Mouse (Mus musculus): ENCODE data around the gene Rnf13. TPM values are rescaled to one million over a fixed set of nuclear protein-coding genes. Genes with fewer than 3 reads are reported as not detected.

Gene Rnf13
- 90.5 and 95.1 TPM in 2 replicates for polyA plus RNA-seq (2014; fragmentation: Nextera tagmentation; extraction: Ambion mirVana)

DNA sequence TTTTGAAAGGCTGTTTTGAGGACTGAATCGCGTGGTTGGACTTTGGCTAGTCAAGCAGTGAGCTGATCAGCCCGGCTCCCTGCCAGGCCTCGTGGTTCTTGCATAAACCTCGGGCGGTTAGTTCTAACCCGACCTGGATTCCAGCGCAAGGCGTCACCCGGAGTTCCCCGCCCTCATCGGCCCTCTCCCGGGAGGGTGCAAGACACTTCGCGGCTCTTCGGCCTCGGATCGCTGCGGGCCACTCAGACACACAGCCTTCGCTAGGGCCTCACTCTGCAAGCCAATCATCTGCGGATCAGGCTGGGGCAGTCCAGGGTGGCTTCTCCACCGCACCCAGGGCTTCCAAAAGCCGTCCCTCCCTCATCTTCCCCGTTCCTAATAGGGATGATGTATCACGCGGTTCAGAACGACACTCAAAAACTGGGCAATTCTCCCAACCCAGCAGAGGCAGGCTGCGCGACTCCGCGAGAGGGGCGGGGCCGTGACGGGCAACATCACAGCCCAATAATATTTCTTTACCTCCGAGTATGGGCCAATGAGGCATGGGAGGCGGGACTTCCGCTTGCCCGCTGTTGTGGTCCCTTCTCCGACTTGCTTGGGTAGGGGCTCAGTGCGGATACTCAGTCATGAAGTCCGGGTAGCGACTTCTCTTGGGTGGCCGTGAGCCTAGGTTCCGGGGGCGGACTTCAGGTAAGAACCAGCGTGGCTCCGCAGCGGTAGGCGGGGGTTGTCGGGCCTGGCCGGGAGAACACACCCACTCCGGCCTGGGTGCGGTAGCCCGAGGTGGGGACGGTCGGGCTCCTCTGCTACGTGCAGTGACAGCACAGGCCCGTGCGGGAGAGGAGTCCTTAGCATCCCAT lies at the start of gene Rnf13:
Gene Rnf13, plus strand, starts transcription at position 552 of the 860 bp plus-strand sequence.
- H3K4me3 ChIP-seq (ENCODE audit: low read depth, low read length): peak within 1 kb of the TSS; percentile 74
- no peaks in the 10 kb centered on the region for H3K27me3 ChIP-seq (replicated peaks; ENCODE audit: control insufficient read depth, insufficient read depth, low read length)
- ATAC-seq (ENCODE audit: low read depth) (peak; percentile 99), DNase-seq (ENCODE audit: low spot score) (peak; percentile 98)
- peaks cover 8% of the 10 kb centered on the region for H3K4me1 ChIP-seq (ENCODE audit: control insufficient read depth, insufficient read depth, low read length)
- peak within 1 kb of the TSS; percentile 95 for H3K27ac ChIP-seq (replicated peaks; ENCODE audit: low read depth, low read length)
- H3K9me3 ChIP-seq (ENCODE audit: control insufficient read depth, low read length): no peaks in the 10 kb centered on the region
- H3K4me2 ChIP-seq (ENCODE audit: low read depth, low read length): peak within 1 kb of the TSS; percentile 62
- no peaks in the 10 kb centered on the region for H3K36me3 ChIP-seq (ENCODE audit: control insufficient read depth, insufficient read depth, low read length)
- H3K9ac ChIP-seq (ENCODE audit: low read depth, low read length): peak within 1 kb of the TSS; percentile 81
- WGBS: under 1% methylated on average over 57 of the region's 59 CpGs

- H3K27ac ChIP-seq (replicated peaks; ENCODE audit: low read depth, low read length): no peak overlapping the region
- no peaks in the 10 kb centered on the region for H3K4me1 ChIP-seq (ENCODE audit: control insufficient read depth, insufficient read depth, low read length)
- no peak overlapping the region for H3K4me3 ChIP-seq (ENCODE audit: low read depth, low read length)
- H3K9ac ChIP-seq (ENCODE audit: low read depth, low read length): no peak overlapping the region
- 82% methylated on average over 4 of the region's 4 CpGs for WGBS
- ATAC-seq (ENCODE audit: low read depth): no peak
- no peaks in the 10 kb centered on the region for H3K27me3 ChIP-seq (replicated peaks; ENCODE audit: control insufficient read depth, insufficient read depth, low read length)
- H3K9me3 ChIP-seq (ENCODE audit: control insufficient read depth, low read length): no peaks in the 10 kb centered on the region
- no peaks in the 10 kb centered on the region for H3K36me3 ChIP-seq (ENCODE audit: control insufficient read depth, insufficient read depth, low read length)
- no peak overlapping the region for H3K4me2 ChIP-seq (ENCODE audit: low read depth, low read length)
- no peak for DNase-seq (ENCODE audit: low spot score)
Measured at GRCm38 (mm10) chr3:57691772-57692171, 44.1 kb upstream of the Rnf13 start.

DNA sequence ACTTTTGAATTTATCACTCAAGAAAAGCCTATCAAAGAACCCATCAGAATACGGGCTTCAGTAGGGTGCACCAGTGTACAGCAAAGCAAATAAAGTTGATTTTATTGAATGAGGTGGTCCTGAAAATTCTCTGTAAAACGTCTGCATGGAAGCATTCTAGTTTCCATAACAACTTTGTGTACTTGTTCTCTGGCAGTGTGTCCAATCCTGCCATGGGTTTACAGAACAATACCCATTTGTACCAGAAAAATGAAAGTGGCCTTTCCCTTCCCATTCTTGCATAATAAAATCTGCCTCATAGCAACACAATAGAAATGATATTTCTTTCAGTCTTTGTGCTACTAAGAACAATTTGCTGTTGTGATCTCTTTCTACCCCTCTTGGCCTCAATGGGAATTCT lies 43.1 kb upstream of the Rnf13 start, which contains the start of gene Ankub1:
Gene Ankub1, minus strand, starts transcription at position 81 of the 400 bp plus-strand sequence.
- no peak for ATAC-seq (ENCODE audit: low read depth)
- no peaks in the 10 kb centered on the region for H3K27me3 ChIP-seq (replicated peaks; ENCODE audit: control insufficient read depth, insufficient read depth, low read length)
- H3K4me2 ChIP-seq (ENCODE audit: low read depth, low read length): no peak within 1 kb of the TSS
- H3K9ac ChIP-seq (ENCODE audit: low read depth, low read length): no peak within 1 kb of the TSS
- DNase-seq (ENCODE audit: low spot score): no peak
- no peak within 1 kb of the TSS for H3K4me3 ChIP-seq (ENCODE audit: low read depth, low read length)
- H3K36me3 ChIP-seq (ENCODE audit: control insufficient read depth, insufficient read depth, low read length): no peaks in the 10 kb centered on the region
- H3K9me3 ChIP-seq (ENCODE audit: control insufficient read depth, low read length): no peaks in the 10 kb centered on the region
- no peak within 1 kb of the TSS for H3K27ac ChIP-seq (replicated peaks; ENCODE audit: low read depth, low read length)
- no peaks in the 10 kb centered on the region for H3K4me1 ChIP-seq (ENCODE audit: control insufficient read depth, insufficient read depth, low read length)
- 70% methylated on average over 2 of the region's 2 CpGs for WGBS

DNA sequence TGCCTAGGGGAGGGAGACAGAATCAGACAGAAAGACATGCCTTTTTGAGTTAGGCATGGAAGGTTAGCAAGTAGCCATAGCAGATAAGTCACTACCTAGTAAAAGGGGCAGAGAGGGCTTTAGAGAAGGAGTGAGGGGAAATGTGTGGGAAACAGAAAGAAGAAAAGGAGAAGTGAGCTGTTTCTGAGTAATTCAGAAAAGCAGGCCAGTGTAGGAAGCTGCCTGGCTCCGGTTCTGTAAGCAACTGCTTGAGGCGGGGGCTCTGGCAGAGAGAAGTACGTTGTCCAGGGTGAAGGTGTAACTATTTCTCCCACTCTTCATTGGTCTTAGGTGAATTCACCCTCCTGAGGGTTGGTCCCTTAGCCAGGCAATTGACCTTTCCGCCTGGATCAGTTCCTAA lies 39.6 kb upstream of the Rnf13 start:
- Histone ChIP-seq H3K4me1 (ENCODE audit: control insufficient read depth, insufficient read depth, low read length) (no peaks in the 10 kb centered on the region), H3K4me3 (ENCODE audit: low read depth, low read length) (no peak overlapping the region), H3K27me3 (replicated peaks; ENCODE audit: control insufficient read depth, insufficient read depth, low read length) (no peaks in the 10 kb centered on the region), H3K27ac (replicated peaks; ENCODE audit: low read depth, low read length) (no peak overlapping the region), H3K36me3 (ENCODE audit: control insufficient read depth, insufficient read depth, low read length) (no peaks in the 10 kb centered on the region), H3K9ac (ENCODE audit: low read depth, low read length) (no peak overlapping the region), H3K9me3 (ENCODE audit: control insufficient read depth, low read length) (no peaks in the 10 kb centered on the region), H3K4me2 (ENCODE audit: low read depth, low read length) (no peak overlapping the region)
- ATAC-seq (ENCODE audit: low read depth) (no peak), DNase-seq (ENCODE audit: low spot score) (no peak)
- 91% methylated on average over 4 of the region's 4 CpGs for WGBS

GRCm38 (mm10) chr3:57696779-57697178 lies 39.1 kb upstream of the Rnf13 start:
- Histone ChIP-seq H3K9me3 (ENCODE audit: control insufficient read depth, low read length) (no peaks in the 10 kb centered on the region), H3K27me3 (replicated peaks; ENCODE audit: control insufficient read depth, insufficient read depth, low read length) (no peaks in the 10 kb centered on the region), H3K36me3 (ENCODE audit: control insufficient read depth, insufficient read depth, low read length) (no peaks in the 10 kb centered on the region), H3K27ac (replicated peaks; ENCODE audit: low read depth, low read length) (no peak overlapping the region), H3K9ac (ENCODE audit: low read depth, low read length) (no peak overlapping the region), H3K4me3 (ENCODE audit: low read depth, low read length) (no peak overlapping the region), H3K4me2 (ENCODE audit: low read depth, low read length) (no peak overlapping the region), H3K4me1 (ENCODE audit: control insufficient read depth, insufficient read depth, low read length) (no peaks in the 10 kb centered on the region)
- WGBS: 93% methylated on average over 9 of the region's 9 CpGs
- DNase-seq (ENCODE audit: low spot score): no peak
- ATAC-seq (ENCODE audit: low read depth): no peak

DNA sequence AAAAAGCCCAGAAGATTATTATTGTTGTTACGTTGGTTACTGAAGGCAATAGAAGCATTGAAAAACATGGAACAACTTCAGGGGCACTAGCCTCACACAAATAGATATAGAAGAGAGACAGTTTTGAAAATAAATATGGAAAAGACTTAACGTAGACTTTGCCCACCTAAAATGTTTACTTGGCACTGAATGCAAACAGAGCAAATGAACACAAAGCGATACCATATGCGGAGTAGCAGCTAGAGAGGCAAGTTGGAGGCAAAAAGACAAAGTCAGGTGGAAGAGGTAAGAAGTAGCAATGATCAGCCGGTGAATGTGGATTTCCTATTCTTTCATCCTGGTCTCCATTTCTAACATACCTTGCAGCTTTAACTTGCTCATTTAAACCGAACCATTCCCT lies 21.7 kb upstream of the Rnf13 start:
- DNase-seq (ENCODE audit: low spot score): no peak
- Histone ChIP-seq H3K9me3 (ENCODE audit: control insufficient read depth, low read length) (no peaks in the 10 kb centered on the region), H3K27me3 (replicated peaks; ENCODE audit: control insufficient read depth, insufficient read depth, low read length) (no peaks in the 10 kb centered on the region), H3K27ac (replicated peaks; ENCODE audit: low read depth, low read length) (no peak overlapping the region), H3K9ac (ENCODE audit: low read depth, low read length) (no peak overlapping the region), H3K4me1 (ENCODE audit: control insufficient read depth, insufficient read depth, low read length) (no peaks in the 10 kb centered on the region), H3K4me3 (ENCODE audit: low read depth, low read length) (no peak overlapping the region), H3K36me3 (ENCODE audit: control insufficient read depth, insufficient read depth, low read length) (no peaks in the 10 kb centered on the region), H3K4me2 (ENCODE audit: low read depth, low read length) (no peak overlapping the region)
- no peak for ATAC-seq (ENCODE audit: low read depth)
- 87% methylated on average over 6 of the region's 6 CpGs for WGBS

GRCm38 (mm10) chr3:57732206-57732915 lies 3.5 kb upstream of the Rnf13 start:
- H3K4me2 ChIP-seq (ENCODE audit: low read depth, low read length): no peak overlapping the region
- WGBS: 81% methylated on average over 5 of the region's 5 CpGs
- H3K9ac ChIP-seq (ENCODE audit: low read depth, low read length): no peak overlapping the region
- H3K4me1 ChIP-seq (ENCODE audit: control insufficient read depth, insufficient read depth, low read length): peaks cover 7% of the 10 kb centered on the region
- no peak overlapping the region for H3K4me3 ChIP-seq (ENCODE audit: low read depth, low read length)
- ATAC-seq (ENCODE audit: low read depth): no peak
- H3K27ac ChIP-seq (replicated peaks; ENCODE audit: low read depth, low read length): no peak overlapping the region
- no peak for DNase-seq (ENCODE audit: low spot score)
- no peaks in the 10 kb centered on the region for H3K27me3 ChIP-seq (replicated peaks; ENCODE audit: control insufficient read depth, insufficient read depth, low read length)
- H3K36me3 ChIP-seq (ENCODE audit: control insufficient read depth, insufficient read depth, low read length): no peaks in the 10 kb centered on the region
- H3K9me3 ChIP-seq (ENCODE audit: control insufficient read depth, low read length): no peaks in the 10 kb centered on the region

GRCm38 (mm10) chr3:57736419-57737095 lies 695 bp downstream of the Rnf13 start:
- DNase-seq (ENCODE audit: low spot score): peak; percentile 53
- WGBS: under 1% methylated on average over 13 of the region's 13 CpGs
- ATAC-seq (ENCODE audit: low read depth): no peak

More at GRCm38 (mm10) chr3:57736419-57737095, 695 bp downstream of the Rnf13 start:
- H3K4me2 ChIP-seq (ENCODE audit: low read depth, low read length): peak overlapping the region; percentile 62
- peak overlapping the region; percentile 74 for H3K4me3 ChIP-seq (ENCODE audit: low read depth, low read length)
- no peaks in the 10 kb centered on the region for H3K36me3 ChIP-seq (ENCODE audit: control insufficient read depth, insufficient read depth, low read length)
- H3K4me1 ChIP-seq (ENCODE audit: control insufficient read depth, insufficient read depth, low read length): peaks cover 8% of the 10 kb centered on the region
- H3K27ac ChIP-seq (replicated peaks; ENCODE audit: low read depth, low read length): peak overlapping the region; percentile 95
- H3K9ac ChIP-seq (ENCODE audit: low read depth, low read length): peak overlapping the region; percentile 81
- no peaks in the 10 kb centered on the region for H3K9me3 ChIP-seq (ENCODE audit: control insufficient read depth, low read length)
- no peaks in the 10 kb centered on the region for H3K27me3 ChIP-seq (replicated peaks; ENCODE audit: control insufficient read depth, insufficient read depth, low read length)

Data from embryonic facial prominence, embryonic 14.5 days (tissue).